Mouse (Mus musculus): ENCODE measurements around the gene Gxylt1.
"Not testable (repeated sequence)": the region's sequence is repeated elsewhere in the genome, so short reads cannot be mapped to it uniquely, and the experiment has no call there.

Gxylt1 gene

GRCm38 (mm10) chr15:93263566-93263965 is 11.4 kb downstream of the Gxylt1 start:
- DNase-seq (ENCODE audit: low read depth), result no peak

GRCm38 (mm10) chr15:93262818-93263217 is 12.2 kb downstream of the Gxylt1 start:
- DNase-seq (ENCODE audit: low read depth), result no peak

GRCm38 (mm10) chr15:93262274-93262673 is 12.7 kb downstream of the Gxylt1 start:
- no peak for DNase-seq (ENCODE audit: low read depth)

GRCm38 (mm10) chr15:93259933-93260332 is 15.0 kb downstream of the Gxylt1 start:
- no peak for DNase-seq (ENCODE audit: low read depth)

GRCm38 (mm10) chr15:93255295-93255694 is 19.7 kb downstream of the Gxylt1 start:
- DNase-seq (ENCODE audit: low read depth), result no peak

- no peak for DNase-seq (ENCODE audit: low read depth)
Observed at GRCm38 (mm10) chr15:93253172-93253571, 21.8 kb downstream of the Gxylt1 start.

DNA sequence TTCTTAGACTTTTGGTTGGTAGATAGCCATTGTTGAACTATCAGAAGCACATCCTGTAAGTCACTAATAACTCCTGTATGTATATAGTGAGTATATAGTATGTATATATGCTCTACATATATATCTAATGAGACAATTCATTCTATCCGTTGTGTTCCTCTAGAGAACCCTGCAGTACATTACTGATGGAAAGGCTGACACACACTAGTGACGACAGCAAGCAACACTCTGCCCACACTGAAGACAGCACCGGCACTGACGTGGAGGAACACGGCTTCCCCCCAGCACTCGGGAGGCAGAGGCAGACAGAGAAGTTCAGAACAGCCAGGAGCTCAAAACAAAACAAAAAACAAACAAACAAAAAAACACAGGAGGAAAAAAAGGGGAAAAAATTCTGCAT is 22.6 kb downstream of the Gxylt1 start:
- DNase-seq (ENCODE audit: low read depth), result no peak

DNA sequence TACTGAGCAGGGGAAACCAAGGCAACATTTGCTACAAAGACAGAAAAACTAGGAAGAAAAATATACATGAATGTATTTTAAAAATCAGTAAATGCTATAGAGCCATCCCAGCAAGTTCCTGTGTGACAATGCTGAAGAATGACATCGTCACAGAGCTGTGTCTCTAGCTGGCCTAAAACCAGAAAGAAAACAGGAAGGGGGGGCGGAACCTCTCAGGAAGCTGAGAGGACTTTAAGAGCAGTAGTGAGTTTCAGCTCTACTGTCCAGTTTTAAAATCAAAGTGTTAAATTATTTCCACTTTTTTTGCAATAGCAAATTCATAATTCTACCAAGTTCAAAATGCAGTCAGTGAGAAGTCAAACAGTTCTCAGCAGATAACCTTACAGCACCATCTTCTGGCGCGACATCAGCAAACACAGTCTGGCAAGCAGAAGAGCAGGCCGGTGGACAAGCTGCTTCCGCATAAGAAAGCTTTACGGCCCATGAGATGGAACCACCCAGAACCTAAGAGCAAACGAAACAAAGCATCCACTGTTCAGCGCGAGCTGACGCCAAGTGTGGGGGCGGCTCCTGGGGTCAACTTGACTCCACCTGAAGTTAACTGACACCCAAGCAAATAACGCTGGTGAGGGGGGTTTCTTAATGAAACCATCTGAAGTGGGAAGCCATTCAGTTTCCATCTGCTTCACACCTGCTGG is 23.3 kb downstream of the Gxylt1 start:
- DNase-seq (ENCODE audit: low read depth), result peak; percentile 35

DNA sequence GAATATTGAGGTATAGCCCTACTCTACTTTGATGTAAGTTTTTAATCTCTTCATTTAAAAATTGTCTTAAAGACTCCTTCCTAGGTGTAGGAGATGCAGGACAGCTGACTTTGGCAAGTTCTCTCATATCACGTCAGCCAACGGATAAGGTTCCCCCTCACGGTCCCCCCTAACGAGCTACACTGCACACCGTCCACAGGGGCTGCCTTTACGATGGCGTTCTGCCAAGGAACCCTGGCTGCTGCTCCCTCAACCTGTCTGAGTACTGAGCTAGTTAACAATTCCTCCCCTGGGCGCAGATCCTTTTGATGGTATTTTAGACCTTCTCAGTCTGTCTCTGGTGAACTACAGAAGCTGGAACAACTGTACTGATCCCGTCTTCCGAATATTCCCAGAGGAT is 31.8 kb downstream of the Gxylt1 start:
- DNase-seq (ENCODE audit: low read depth), result no peak

DNA sequence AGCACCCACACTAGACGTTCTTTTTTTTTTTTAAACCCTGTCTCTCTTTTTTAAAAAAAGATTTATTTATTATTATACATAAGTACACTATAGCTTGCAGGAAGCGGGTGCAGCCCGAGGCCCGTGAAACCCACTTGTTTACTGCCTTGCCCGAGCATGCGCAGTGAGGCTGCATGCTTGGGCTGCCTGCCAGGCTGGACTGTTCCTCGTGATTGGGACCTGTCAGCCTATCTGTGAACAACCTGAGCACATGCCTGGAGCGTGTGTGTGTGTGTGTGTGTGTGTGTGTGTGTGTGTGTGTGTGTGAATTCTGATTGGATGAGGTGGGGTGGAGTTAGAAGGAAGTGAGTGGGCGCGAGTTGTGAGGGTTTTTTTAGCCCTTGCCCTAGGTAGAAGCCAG is 38.5 kb downstream of the Gxylt1 start:
- DNase-seq (ENCODE audit: low read depth), result not testable (repeated sequence)

- no peak for DNase-seq (ENCODE audit: low read depth)
Observed at GRCm38 (mm10) chr15:93229028-93229427, 46.0 kb downstream of the Gxylt1 start.

DNA sequence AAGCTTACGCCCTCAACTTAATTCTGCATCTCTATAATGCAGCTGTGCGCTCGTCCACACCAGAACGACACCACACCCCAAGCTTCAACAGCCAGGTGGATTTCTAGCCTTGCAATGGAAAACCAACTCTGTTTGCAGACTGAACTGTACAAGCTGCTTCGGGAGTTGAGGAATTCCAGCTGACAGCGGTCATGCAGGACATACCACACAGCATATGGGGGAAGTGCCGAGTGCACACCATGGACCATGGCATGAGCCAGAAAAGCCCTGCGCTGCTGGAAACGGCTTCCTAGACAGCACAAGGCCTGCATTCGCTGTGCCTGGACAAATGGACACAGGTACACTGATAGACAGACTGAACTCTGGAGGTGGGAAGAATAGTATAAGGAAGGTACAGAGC is 46.6 kb downstream of the Gxylt1 start:
- no peak for DNase-seq (ENCODE audit: low read depth)

GRCm38 (mm10) chr15:93227764-93228079 is 47.3 kb downstream of the Gxylt1 start:
- DNase-seq (ENCODE audit: low read depth), result peak; percentile 14

- DNase-seq (ENCODE audit: low read depth), result no peak
Observed at GRCm38 (mm10) chr15:93226930-93227763, 47.8 kb downstream of the Gxylt1 start.

DNA sequence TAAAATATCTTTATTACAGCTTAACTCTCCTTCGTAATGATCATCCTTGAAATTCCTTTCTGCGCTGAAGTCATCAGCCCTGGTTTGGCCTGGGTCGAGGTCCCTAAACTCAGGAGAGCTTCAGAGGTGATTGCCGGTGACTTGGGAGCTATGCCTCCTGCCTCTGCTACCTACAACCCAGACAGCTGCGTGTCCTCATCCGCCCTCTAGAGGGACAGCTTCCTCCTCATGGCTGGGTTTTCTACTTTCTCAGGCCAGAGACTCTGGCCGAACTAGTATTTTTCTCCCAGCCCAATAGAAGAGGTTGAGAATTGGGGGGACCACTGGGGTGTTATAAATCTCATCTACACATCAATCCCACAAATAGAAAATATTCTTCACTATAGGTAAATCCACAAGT is 52.5 kb downstream of the Gxylt1 start:
- no peak for DNase-seq (ENCODE audit: low read depth)

DNA sequence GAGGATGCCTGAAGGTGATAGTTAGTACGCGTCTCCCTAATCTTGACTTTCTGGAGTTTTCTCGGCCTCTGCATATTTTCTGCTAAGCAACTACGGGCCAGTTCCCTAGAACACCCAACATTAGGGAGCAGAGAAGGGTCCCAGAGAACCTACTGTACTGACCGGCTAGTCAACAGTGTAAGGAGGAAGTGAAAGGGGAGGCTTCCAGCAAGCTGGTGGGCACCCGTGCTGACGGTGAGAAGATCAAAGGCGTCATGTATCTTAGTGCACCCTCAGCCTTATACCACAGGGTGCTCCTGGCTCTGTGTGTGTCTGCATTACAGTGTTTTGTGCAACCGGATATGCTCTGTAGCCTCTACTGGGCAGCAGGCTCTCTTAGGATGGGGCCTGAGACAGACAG is 62.4 kb downstream of the Gxylt1 start:
- DNase-seq (ENCODE audit: low read depth), result no peak

GRCm38 (mm10) chr15:93204861-93205260 is 70.1 kb downstream of the Gxylt1 start:
- DNase-seq (ENCODE audit: low read depth), result no peak

GRCm38 (mm10) chr15:93201956-93202355 is 73.0 kb downstream of the Gxylt1 start:
- DNase-seq (ENCODE audit: low read depth), result peak; percentile 35

DNA sequence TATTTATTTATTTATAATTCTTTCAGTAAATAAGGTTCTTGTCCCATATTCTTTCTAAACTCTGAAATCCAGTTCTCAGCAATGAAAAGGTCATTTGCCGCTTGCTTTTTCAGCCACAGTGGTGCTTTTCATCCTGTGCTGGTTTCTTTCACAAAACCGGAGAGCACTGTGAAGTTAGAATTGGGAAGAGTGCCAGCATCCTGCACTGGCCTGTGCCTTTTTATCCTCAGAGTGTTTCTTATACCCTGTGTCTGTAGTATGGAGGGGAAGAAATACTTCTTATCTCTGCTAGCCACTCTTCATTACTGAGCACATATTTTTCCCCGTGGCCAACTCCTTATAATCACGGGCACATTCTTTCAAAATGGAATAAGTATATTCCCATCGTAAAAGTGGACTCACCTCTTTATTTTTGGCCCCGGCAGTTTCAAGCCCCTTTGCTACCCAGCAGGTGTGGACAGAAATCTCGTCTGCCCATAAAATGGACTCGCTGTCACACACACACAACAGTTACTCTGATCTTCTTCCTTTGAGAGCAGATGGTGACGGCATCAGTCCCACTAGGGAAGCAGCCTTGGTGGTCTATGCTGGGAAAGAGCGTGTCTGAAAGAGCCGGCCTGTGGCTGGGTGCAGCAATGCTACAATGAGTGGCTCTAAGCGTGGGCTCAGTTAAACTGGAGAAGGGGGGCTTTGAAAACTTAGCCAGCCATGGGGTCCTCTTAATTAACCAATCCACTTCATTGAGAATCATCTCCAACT is 83.4 kb downstream of the Gxylt1 start:
- no peak for DNase-seq (ENCODE audit: low read depth)

All from fibroblast of lung, adult 2 months (primary cell).